Mouse (Mus musculus) hindbrain, postnatal 0 days (tissue): ENCODE measurements at regions not wholly inside any gene's neighbourhood (a gene's known extent, or its start where the extent isn't known, plus 50 kb on each side); places are given as distances from the start of the nearest gene placed in this dataset.
A peak's percentile ranks its signal among the peaks of the same experiment; 100 is the strongest.

Source experiments
- ATAC-seq: fragments of 200-750 bp; cut with Nextera tagmentation; 2 replicates; pipeline ENCODE4 v1.8.0; 2017; ENCODE audit warnings: mild to moderate bottlenecking, moderate TSS enrichment, moderate library complexity
- DNase-seq: peaks from one replicate; pipeline ENCODE4 v3.0.0-alpha.2; 2015; ENCODE audit warnings: low spot score
- H3K27ac ChIP-seq: fragments of 300-500 bp; sonication (generic); 2 replicates; pipeline ENCODE4 v1.5.1; 2014; ENCODE audit warnings: mild to moderate bottlenecking
- H3K27me3 ChIP-seq: fragments of 300-500 bp; sonication (generic); 2 replicates; pipeline ENCODE4 v1.6.1; 2014; ENCODE audit warnings: low read length, mixed read lengths; ENCODE audit not compliant: insufficient read depth
- H3K36me3 ChIP-seq: fragments of 300-500 bp; sonication (generic); 2 replicates; pipeline ENCODE4 v1.6.1; 2014; ENCODE audit warnings: low read length, mixed read lengths; ENCODE audit not compliant: insufficient read depth
- H3K4me1 ChIP-seq: fragments of 300-500 bp; sonication (generic); 2 replicates; pipeline ENCODE4 v1.6.1; 2014; ENCODE audit warnings: antibody characterized with exemption, low read length, mixed read lengths; ENCODE audit not compliant: insufficient read depth
- H3K4me2 ChIP-seq: fragments of 300-500 bp; sonication (generic); 2 replicates; pipeline ENCODE4 v1.6.1; 2014; ENCODE audit warnings: low read depth, mild to moderate bottlenecking, low read length, moderate library complexity, mixed read lengths
- H3K4me3 ChIP-seq: fragments of 300-500 bp; sonication (generic); 2 replicates; pipeline ENCODE4 v1.5.1; 2014; ENCODE audit warnings: low read length
- H3K9ac ChIP-seq: fragments of 300-500 bp; sonication (generic); replicated peaks from 2 replicates; pipeline ENCODE4 v1.6.1; 2014; ENCODE audit warnings: mild to moderate bottlenecking, low read length, moderate library complexity, mixed read lengths
- H3K9me3 ChIP-seq: fragments of 300-500 bp; sonication (generic); 2 replicates; pipeline ENCODE4 v1.6.1; 2016; ENCODE audit warnings: low read length, mixed read lengths
- CTCF ChIP-seq: IDR thresholded peaks from 2 replicates; pipeline ENCODE4 v1.5.1; 2016; ENCODE audit warnings: antibody characterized with exemption, control low read depth, low read depth
- WGBS: fragments of 180-500 bp; shearing (Covaris S2); extraction: QIAGEN DNeasy Blood & Tissue Kit; methylation state at CpG from one replicate; pipeline ENCODE4 v1.1.7; 2014; 5-methylcytosine and 5-hydroxymethylcytosine counted together

- ATAC-seq: no peak
- no peak overlapping the region for H3K9ac ChIP-seq
- H3K36me3 ChIP-seq: no peaks in the 10 kb centered on the region
- H3K4me2 ChIP-seq: no peak overlapping the region
- no peak overlapping the region for H3K4me3 ChIP-seq
- TF ChIP-seq CTCF: no peak
- no peak for DNase-seq
- no peaks in the 10 kb centered on the region for H3K4me1 ChIP-seq
- no peak overlapping the region for H3K27ac ChIP-seq
- H3K27me3 ChIP-seq: no peaks in the 10 kb centered on the region
- H3K9me3 ChIP-seq: no peaks in the 10 kb centered on the region
Measured at GRCm38 (mm10) chr4:28064935-28065334, 748.0 kb upstream of the Epha7 start.

DNA sequence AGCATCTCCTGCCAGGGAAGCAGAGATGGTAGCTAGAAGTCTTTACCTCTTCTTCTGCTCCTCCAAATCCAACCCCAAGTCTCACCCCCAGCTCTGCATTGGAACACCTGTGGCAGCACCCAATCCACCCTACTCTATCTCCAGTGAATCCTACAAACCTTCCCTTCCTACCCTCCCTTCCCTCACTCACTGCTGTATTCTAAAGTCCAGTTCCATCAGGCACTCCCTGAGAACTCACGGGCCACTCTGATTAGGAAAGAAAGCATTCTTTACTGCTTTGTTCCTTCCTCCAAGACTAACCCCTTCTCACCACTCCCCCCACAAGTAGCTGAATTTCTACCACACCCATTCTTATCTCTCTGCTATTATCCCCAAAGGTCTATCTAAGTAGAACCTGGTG, 747.1 kb upstream of the Epha7 start:
- H3K9me3 ChIP-seq: no peaks in the 10 kb centered on the region
- WGBS: 69% methylated on average over 1 of the region's 1 CpGs
- H3K9ac ChIP-seq: no peak overlapping the region
- no peak overlapping the region for H3K27ac ChIP-seq
- TF ChIP-seq CTCF: no peak
- DNase-seq (no peak), ATAC-seq (no peak)
- no peaks in the 10 kb centered on the region for H3K27me3 ChIP-seq
- no peaks in the 10 kb centered on the region for H3K4me1 ChIP-seq
- no peaks in the 10 kb centered on the region for H3K36me3 ChIP-seq
- H3K4me2 ChIP-seq: no peak overlapping the region
- H3K4me3 ChIP-seq: no peak overlapping the region

DNA sequence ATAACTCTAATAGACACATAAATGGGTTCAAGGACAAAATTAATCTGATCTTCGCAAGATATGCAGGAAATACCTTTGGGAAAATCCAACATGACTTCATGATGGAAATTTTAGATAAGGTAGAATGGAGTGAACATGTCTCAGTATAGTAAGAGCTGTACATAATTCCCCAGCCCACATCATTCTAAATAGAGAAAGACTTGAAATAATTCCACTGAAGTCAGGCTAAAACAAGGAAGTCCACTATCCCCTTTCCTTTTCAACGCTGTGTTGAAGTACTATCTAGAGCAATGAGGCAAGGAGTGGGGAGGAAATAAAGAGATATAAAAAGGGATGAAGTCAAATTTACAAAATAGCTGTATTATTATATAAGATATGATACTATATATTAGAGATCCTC, 733.9 kb upstream of the Epha7 start:
- Histone ChIP-seq H3K9me3 (no peaks in the 10 kb centered on the region), H3K4me3 (no peak overlapping the region), H3K9ac (no peak overlapping the region), H3K27me3 (no peaks in the 10 kb centered on the region), H3K4me1 (no peaks in the 10 kb centered on the region), H3K4me2 (no peak overlapping the region), H3K36me3 (no peaks in the 10 kb centered on the region), H3K27ac (no peak overlapping the region)
- ATAC-seq (no peak), DNase-seq (no peak)
- 78% methylated on average over 2 of the region's 2 CpGs for WGBS
- no peak for TF ChIP-seq CTCF

GRCm38 (mm10) chr4:28092854-28093253, 720.1 kb upstream of the Epha7 start:
- Histone ChIP-seq H3K9me3 (no peaks in the 10 kb centered on the region), H3K4me1 (no peaks in the 10 kb centered on the region), H3K4me3 (no peak overlapping the region), H3K27ac (no peak overlapping the region), H3K4me2 (no peak overlapping the region), H3K9ac (no peak overlapping the region), H3K36me3 (no peaks in the 10 kb centered on the region), H3K27me3 (no peaks in the 10 kb centered on the region)
- no peak for TF ChIP-seq CTCF
- ATAC-seq (no peak), DNase-seq (peak; percentile 5)
- 38% methylated on average over 3 of the region's 3 CpGs for WGBS

- no peaks in the 10 kb centered on the region for H3K9me3 ChIP-seq
- H3K27me3 ChIP-seq: no peaks in the 10 kb centered on the region
- H3K9ac ChIP-seq: no peak overlapping the region
- no peak overlapping the region for H3K27ac ChIP-seq
- 30% methylated on average over 8 of the region's 8 CpGs for WGBS
- no peak for TF ChIP-seq CTCF
- DNase-seq: peak; percentile 52
- ATAC-seq: peak; percentile 75; the same call in 1 of the 2 replicates
- H3K4me2 ChIP-seq: peak overlapping the region; percentile 46
- no peaks in the 10 kb centered on the region for H3K4me1 ChIP-seq
- no peaks in the 10 kb centered on the region for H3K36me3 ChIP-seq
- peak overlapping the region; percentile 24 for H3K4me3 ChIP-seq
Measured at GRCm38 (mm10) chr4:28143165-28143564, 669.8 kb upstream of the Epha7 start.

DNA sequence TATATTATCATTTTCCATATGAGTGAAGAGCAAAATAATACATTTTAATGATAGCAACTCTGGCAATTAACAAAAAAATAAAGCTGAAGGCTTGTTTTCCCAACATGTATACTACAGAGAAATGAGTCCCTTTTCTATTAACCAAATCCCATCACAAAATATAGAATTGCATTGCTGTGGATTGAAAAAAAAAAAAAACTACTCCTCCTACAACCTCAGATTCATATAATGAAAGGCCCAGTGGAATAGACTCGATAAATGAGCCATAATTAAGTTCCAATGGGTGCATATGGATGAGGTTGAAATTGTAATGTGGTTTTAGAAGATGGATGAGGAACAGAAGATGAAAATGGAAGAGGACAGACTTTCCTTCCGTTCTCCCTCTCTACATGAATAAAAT, 657.8 kb upstream of the Epha7 start:
- Histone ChIP-seq H3K27me3 (no peaks in the 10 kb centered on the region), H3K9me3 (no peaks in the 10 kb centered on the region), H3K4me2 (no peak overlapping the region), H3K36me3 (no peaks in the 10 kb centered on the region), H3K4me1 (no peaks in the 10 kb centered on the region), H3K4me3 (no peak overlapping the region), H3K9ac (no peak overlapping the region), H3K27ac (no peak overlapping the region)
- ATAC-seq (no peak), DNase-seq (no peak)
- TF ChIP-seq CTCF: no peak
- WGBS: 71% methylated on average over 2 of the region's 2 CpGs

GRCm38 (mm10) chr4:28176771-28177170, 636.2 kb upstream of the Epha7 start:
- Histone ChIP-seq H3K4me3 (no peak overlapping the region), H3K4me1 (no peaks in the 10 kb centered on the region), H3K9me3 (no peaks in the 10 kb centered on the region), H3K9ac (no peak overlapping the region), H3K36me3 (no peaks in the 10 kb centered on the region), H3K27ac (no peak overlapping the region), H3K4me2 (no peak overlapping the region), H3K27me3 (no peaks in the 10 kb centered on the region)
- peak; percentile 84 for DNase-seq
- no peak for TF ChIP-seq CTCF
- peak; percentile 97 for ATAC-seq
- WGBS: 75% methylated on average over 3 of the region's 3 CpGs
